Mouse (Mus musculus) cerebellum, adult 11-12 months (tissue): ENCODE results near the gene Nhsl2.
A peak's percentile ranks its signal among the peaks of the same experiment; 100 is the strongest.

Source experiments
- DNase-seq: peaks from one replicate; pipeline ENCODE4 v3.0.0; 2022

The Nhsl2 gene

GRCm38 (mm10) chrX:101986657-101987367 is 137.6 kb downstream of the Nhsl2 start:
- DNase-seq, result no peak

- DNase-seq, result peak; percentile 54
Observed at GRCm38 (mm10) chrX:101993841-101994571, 144.8 kb downstream of the Nhsl2 start.

- no peak for DNase-seq
Observed at GRCm38 (mm10) chrX:101996726-101997125, 147.5 kb downstream of the Nhsl2 start.

- peak; percentile 83 for DNase-seq
Observed at GRCm38 (mm10) chrX:102003632-102004315, 154.6 kb downstream of the Nhsl2 start.

- DNase-seq, result peak; percentile 32
Observed at GRCm38 (mm10) chrX:102004370-102004769, 155.2 kb downstream of the Nhsl2 start.

- DNase-seq, result peak; percentile 30
Observed at GRCm38 (mm10) chrX:102005141-102005641, 156.0 kb downstream of the Nhsl2 start.

- no peak for DNase-seq
Observed at GRCm38 (mm10) chrX:102007935-102008334, 158.8 kb downstream of the Nhsl2 start.

- DNase-seq, result no peak
Observed at GRCm38 (mm10) chrX:102017213-102017923, 168.2 kb downstream of the Nhsl2 start.

GRCm38 (mm10) chrX:102018890-102019289 is 169.7 kb downstream of the Nhsl2 start:
- no peak for DNase-seq

GRCm38 (mm10) chrX:102019471-102020240 is 170.5 kb downstream of the Nhsl2 start:
- DNase-seq, result peak; percentile 43

- no peak for DNase-seq
Observed at GRCm38 (mm10) chrX:102024976-102025375, 175.8 kb downstream of the Nhsl2 start.

GRCm38 (mm10) chrX:102031851-102032250 is 182.7 kb downstream of the Nhsl2 start:
- DNase-seq, result no peak

GRCm38 (mm10) chrX:102032431-102032830 is 183.2 kb downstream of the Nhsl2 start:
- no peak for DNase-seq

GRCm38 (mm10) chrX:102033566-102033965 is 184.4 kb downstream of the Nhsl2 start:
- no peak for DNase-seq

- DNase-seq, result no peak
Observed at GRCm38 (mm10) chrX:102035671-102036070, 186.5 kb downstream of the Nhsl2 start.

- DNase-seq, result no peak
Observed at GRCm38 (mm10) chrX:102036866-102037361, 187.7 kb downstream of the Nhsl2 start.

- DNase-seq, result peak; percentile 78
Observed at GRCm38 (mm10) chrX:102037506-102037905, 188.3 kb downstream of the Nhsl2 start.

- DNase-seq, result peak; percentile 44
Observed at GRCm38 (mm10) chrX:102041562-102041961, 192.4 kb downstream of the Nhsl2 start.

GRCm38 (mm10) chrX:102042386-102042785 is 193.2 kb downstream of the Nhsl2 start:
- DNase-seq, result no peak

- DNase-seq, result no peak
Observed at GRCm38 (mm10) chrX:102050552-102050951, 201.4 kb downstream of the Nhsl2 start.

- no peak for DNase-seq
Observed at GRCm38 (mm10) chrX:102051225-102051624, 202.0 kb downstream of the Nhsl2 start.

- DNase-seq, result no peak
Observed at GRCm38 (mm10) chrX:102053371-102053770, 204.2 kb downstream of the Nhsl2 start.
